Mouse (Mus musculus) lung, postnatal 0 days (tissue): ENCODE results near the gene Slc26a10. TPM values are rescaled to one million over a fixed set of nuclear protein-coding genes. Genes with fewer than 3 reads are reported as not detected.

Experiments
- ATAC-seq: fragments of 200-750 bp; cut with Nextera tagmentation; 2 replicates; pipeline ENCODE4 v1.8.0; 2017; ENCODE audit warnings: moderate library complexity
- DNase-seq: peaks from one replicate; pipeline ENCODE4 v3.0.0-alpha.2; 2016; ENCODE audit warnings: low spot score
- H3K27ac ChIP-seq: fragments of 300-500 bp; sonication (generic); 2 replicates; pipeline ENCODE4 v1.5.1; 2014; ENCODE audit warnings: antibody characterized with exemption, mild to moderate bottlenecking, low read length, mixed read lengths
- H3K27me3 ChIP-seq: fragments of 300-500 bp; sonication (generic); replicated peaks from 2 replicates; pipeline ENCODE4 v1.6.1; 2014; ENCODE audit warnings: low read length, mixed read lengths; ENCODE audit not compliant: insufficient read depth
- H3K36me3 ChIP-seq: fragments of 300-500 bp; sonication (generic); 2 replicates; pipeline ENCODE4 v1.6.1; 2014; ENCODE audit warnings: low read length, mixed read lengths; ENCODE audit not compliant: insufficient read depth
- H3K4me1 ChIP-seq: fragments of 300-500 bp; sonication (generic); 2 replicates; pipeline ENCODE4 v1.6.1; 2014; ENCODE audit warnings: antibody characterized with exemption, low read depth, low read length, mixed read lengths; ENCODE audit not compliant: insufficient read depth
- H3K4me2 ChIP-seq: fragments of 300-500 bp; sonication (generic); replicated peaks from 2 replicates; pipeline ENCODE4 v1.6.1; 2014; ENCODE audit warnings: low read depth, mild to moderate bottlenecking, low read length, moderate library complexity, mixed read lengths
- H3K4me3 ChIP-seq: fragments of 300-500 bp; sonication (generic); 2 replicates; pipeline ENCODE4 v1.5.1; 2014; ENCODE audit warnings: low read depth, low read length
- H3K9ac ChIP-seq: fragments of 300-500 bp; sonication (generic); replicated peaks from 2 replicates; pipeline ENCODE4 v1.6.1; 2014; ENCODE audit warnings: low read depth, mild to moderate bottlenecking
- H3K9me3 ChIP-seq: fragments of 300-500 bp; sonication (generic); 2 replicates; pipeline ENCODE4 v1.6.1; 2016; ENCODE audit warnings: low read length, mixed read lengths
- CTCF ChIP-seq: IDR thresholded peaks from 2 replicates; pipeline ENCODE4 v1.5.1; 2016; ENCODE audit warnings: antibody characterized with exemption, mild to moderate bottlenecking
- EP300 ChIP-seq: IDR thresholded peaks from 2 replicates; pipeline ENCODE4 v1.6.1; 2016; ENCODE audit warnings: antibody characterized with exemption, mild to moderate bottlenecking, control low read depth
- WGBS: fragments of 180-500 bp; shearing (Covaris S2); extraction: QIAGEN DNeasy Blood & Tissue Kit; methylation state at CpG from one replicate; pipeline ENCODE4 v1.1.7; 2014; 5-methylcytosine and 5-hydroxymethylcytosine counted together
- polyA plus RNA-seq: library from polyadenylated mRNA; unstranded; fragments of >200 nt; fragmentation: Nextera tagmentation; extraction: Ambion mirVana; gene quantifications from 2 replicates; pipeline ENCODE4 v1.2.1, GENCODE M21; 2015

Gene Slc26a10
- polyA plus RNA-seq, 1 experiment from 2014 or later: 1.0 TPM

DNA sequence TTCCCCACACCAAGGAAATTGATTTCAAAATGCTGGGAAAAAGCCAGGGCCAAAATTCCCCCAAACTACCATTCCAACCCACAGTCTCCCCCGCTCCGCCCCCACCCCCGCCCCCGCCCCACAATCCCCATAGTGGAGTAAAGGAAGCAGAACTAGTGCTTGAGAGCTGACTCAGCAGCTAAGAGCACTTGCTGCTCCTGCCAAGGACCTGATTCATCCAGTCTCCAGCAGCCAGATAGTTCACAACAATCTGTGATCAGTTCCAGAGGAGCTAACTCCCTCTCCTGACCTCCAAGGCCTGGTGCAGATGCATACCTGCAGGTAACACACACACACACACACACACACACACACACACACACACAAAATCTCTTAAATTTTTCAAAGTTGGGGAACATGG, 51.0 kb downstream of the Slc26a10 start:
- Histone ChIP-seq H3K27me3 (no peaks in the 10 kb centered on the region), H3K4me1 (peaks cover 4% of the 10 kb centered on the region; the same call in 1 of the 2 replicates), H3K4me2 (no peak overlapping the region), H3K4me3 (no peak overlapping the region), H3K27ac (no peak overlapping the region), H3K9me3 (no peaks in the 10 kb centered on the region), H3K36me3 (no peaks in the 10 kb centered on the region), H3K9ac (no peak overlapping the region)
- WGBS: 41% methylated on average over 4 of the region's 4 CpGs
- TF ChIP-seq CTCF (no peak), EP300 (no peak)
- DNase-seq: peak; percentile 74
- ATAC-seq: 0 out of 2 replicates have a peak, but pooled peaks have one; percentile 26

DNA sequence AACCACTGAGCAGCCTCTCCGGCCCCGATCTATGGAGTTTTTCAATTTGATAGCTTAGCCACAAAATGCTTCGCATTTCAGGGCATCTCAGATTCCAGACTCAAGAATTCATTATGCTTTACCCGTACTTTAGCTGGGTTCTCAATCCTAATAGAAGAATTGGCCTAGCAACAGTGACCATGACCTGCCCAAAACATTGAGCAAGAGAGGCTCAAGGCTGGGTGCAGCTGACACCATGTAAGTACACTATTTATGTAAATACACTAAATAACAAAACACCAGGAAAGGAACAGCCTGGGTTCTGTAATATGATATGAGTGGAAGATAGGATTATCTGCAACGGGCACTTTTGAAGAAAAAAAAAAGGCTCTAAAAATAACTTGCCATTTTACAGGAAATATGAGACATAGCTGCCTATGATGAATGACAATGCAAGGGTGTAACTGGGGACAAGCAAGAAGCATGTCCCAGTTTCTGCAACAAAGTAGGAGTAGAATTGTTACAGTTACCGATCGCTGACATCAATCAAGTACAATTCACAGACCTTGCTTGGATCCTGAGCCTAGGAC, 52.6 kb downstream of the Slc26a10 start:
- H3K4me1 ChIP-seq: peaks cover 4% of the 10 kb centered on the region; the same call in 1 of the 2 replicates
- H3K4me3 ChIP-seq: no peak overlapping the region
- no peaks in the 10 kb centered on the region for H3K27me3 ChIP-seq
- TF ChIP-seq CTCF: no peak
- H3K36me3 ChIP-seq: no peaks in the 10 kb centered on the region
- H3K27ac ChIP-seq: no peak overlapping the region
- H3K4me2 ChIP-seq: no peak overlapping the region
- ATAC-seq (peak; percentile 43; the same call in 1 of the 2 replicates), DNase-seq (peak; percentile 57)
- WGBS: 51% methylated on average over 7 of the region's 7 CpGs
- no peak overlapping the region for H3K9ac ChIP-seq
- no peaks in the 10 kb centered on the region for H3K9me3 ChIP-seq

DNA sequence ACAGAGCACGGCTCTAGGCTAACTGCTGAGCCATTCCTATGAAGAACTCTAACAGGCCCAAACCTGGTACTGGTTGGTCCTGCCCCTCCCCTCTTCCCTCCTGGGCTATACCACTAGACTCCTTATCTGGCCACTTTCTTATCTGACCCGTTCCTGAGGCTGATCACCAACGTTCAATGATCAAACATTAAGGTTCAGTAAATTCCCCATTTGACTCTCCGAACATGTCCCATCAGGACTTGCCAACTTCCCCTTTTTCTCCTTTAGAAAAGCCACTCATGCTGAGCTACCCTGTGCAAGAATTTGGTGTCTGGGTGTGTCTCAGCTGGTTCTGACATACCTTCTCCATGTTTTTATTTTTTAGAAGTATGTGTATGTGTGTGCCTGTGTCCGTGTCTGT, 53.9 kb downstream of the Slc26a10 start:
- Histone ChIP-seq H3K27me3 (no peaks in the 10 kb centered on the region), H3K9me3 (no peaks in the 10 kb centered on the region), H3K27ac (no peak overlapping the region), H3K9ac (no peak overlapping the region), H3K4me2 (no peak overlapping the region), H3K4me1 (peaks cover 4% of the 10 kb centered on the region; the same call in 1 of the 2 replicates), H3K36me3 (no peaks in the 10 kb centered on the region), H3K4me3 (no peak overlapping the region)
- ATAC-seq (no peak), DNase-seq (no peak)
- WGBS: 49% methylated on average over 5 of the region's 5 CpGs
- TF ChIP-seq CTCF: no peak
- no peak for TF ChIP-seq EP300

DNA sequence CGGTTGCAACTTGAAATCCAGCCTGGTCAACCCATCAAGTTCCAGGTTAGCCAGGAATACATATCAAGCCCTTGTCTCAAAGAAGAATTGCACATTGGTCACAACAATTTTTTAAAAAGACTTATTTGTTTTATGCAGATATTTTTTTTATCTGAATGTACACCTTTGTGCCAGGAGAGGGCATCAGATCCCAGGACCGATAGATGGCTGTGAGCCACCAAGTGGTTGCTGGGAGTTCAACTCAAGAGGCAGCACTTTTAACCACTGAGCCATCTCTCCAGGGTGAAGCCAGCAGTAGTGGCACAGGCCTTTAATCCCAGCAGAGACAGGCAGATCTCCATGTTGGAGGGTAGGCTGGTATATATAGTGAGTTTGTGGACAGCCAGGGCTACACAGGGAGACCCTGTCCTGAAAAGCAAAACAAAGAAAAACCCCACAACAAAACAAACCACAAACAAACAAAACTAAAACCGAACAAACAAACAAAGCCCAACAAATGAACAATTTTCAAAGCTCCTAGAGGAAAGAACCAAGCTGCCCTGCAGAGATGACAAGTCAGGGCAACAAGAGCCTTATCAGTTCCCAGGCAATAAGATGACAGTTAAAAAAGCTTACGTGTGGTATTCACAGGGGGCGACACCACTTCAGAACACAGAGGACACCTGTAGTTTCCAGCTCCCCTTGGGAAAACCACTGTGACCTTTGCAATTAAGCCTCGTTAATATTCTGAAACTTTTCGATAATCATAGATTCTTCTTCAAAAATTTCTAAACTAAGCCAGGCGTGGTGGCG, 55.0 kb downstream of the Slc26a10 start:
- Histone ChIP-seq H3K4me1 (peaks cover 8% of the 10 kb centered on the region; the same call in 1 of the 2 replicates), H3K4me3 (no peak overlapping the region), H3K4me2 (no peak overlapping the region), H3K9ac (no peak overlapping the region), H3K36me3 (no peaks in the 10 kb centered on the region), H3K9me3 (no peaks in the 10 kb centered on the region), H3K27ac (no peak overlapping the region), H3K27me3 (no peaks in the 10 kb centered on the region)
- TF ChIP-seq EP300 (no peak), CTCF (peak; percentile 70)
- 73% methylated on average over 9 of the region's 9 CpGs for WGBS
- DNase-seq (peak; percentile 77), ATAC-seq (no peak)

DNA sequence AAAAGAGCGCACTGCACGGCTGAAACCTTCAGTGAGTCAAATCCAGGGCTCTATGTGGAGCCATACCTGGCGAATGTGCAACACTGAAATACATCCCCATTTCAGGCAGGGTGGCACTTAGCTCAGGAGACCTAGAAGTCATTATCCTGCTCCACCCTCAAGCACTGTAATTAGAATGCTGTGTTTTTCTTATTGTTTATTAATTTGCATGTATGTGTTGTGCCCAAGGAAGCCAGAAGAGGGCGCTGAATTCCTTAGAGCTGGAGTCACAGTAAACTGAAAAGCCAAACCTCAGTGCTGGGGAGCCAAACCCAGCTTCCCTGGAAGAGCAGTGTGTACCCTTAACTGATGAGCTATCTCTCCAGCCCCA, 57.0 kb downstream of the Slc26a10 start:
- no peak overlapping the region for H3K9ac ChIP-seq
- peak; percentile 80 for DNase-seq
- WGBS: 10% methylated on average over 4 of the region's 4 CpGs

DNA sequence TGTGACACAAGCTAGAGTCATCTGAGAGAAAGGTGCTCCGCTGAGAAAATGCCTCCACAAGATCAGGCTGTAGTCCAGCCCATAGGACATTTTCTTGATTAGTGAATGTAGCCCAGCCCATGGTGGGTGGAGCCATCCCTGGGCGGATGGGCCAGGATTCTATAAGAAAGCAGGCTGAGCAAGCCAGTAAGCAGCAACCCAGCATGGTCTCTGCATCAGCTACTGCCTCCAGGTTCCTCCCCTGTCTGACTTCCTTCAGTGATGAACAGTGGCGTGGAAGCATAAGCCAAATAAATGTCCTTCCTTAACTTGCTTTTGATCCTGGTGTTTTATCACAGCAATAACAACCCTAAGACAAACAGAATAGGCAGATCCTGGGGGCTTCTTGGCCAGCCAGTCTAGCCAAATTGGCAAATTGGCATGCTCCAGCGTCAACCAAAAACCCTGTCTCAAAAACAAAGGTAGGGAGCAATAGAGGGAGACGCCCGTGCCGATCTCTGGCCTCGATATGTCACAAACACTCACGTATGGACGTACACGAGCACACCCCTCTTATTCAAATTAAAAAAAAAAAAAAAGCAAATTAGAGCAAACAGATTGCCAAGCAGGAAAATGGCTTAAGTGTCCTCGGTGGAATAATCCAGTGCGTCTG, 57.5 kb downstream of the Slc26a10 start:
- no peak overlapping the region for H3K9ac ChIP-seq
- TF ChIP-seq CTCF (no peak), EP300 (no peak)
- no peak for ATAC-seq
- H3K9me3 ChIP-seq: no peaks in the 10 kb centered on the region
- H3K27ac ChIP-seq: no peak overlapping the region
- no peaks in the 10 kb centered on the region for H3K27me3 ChIP-seq
- peaks cover 5% of the 10 kb centered on the region; the same call in 1 of the 2 replicates for H3K4me1 ChIP-seq
- peak; percentile 45 for DNase-seq
- peaks cover 16% of the 10 kb centered on the region for H3K36me3 ChIP-seq
- peak overlapping the region; percentile 57 for H3K4me2 ChIP-seq
- H3K4me3 ChIP-seq: 0 out of 2 replicates have a peak overlapping the region, but pooled peaks have one; percentile 16
- WGBS: 9% methylated on average over 13 of the region's 13 CpGs

More for the DNA sequence above, 57.0 kb downstream of the Slc26a10 start:
- H3K4me3 ChIP-seq: 0 out of 2 replicates have a peak overlapping the region, but pooled peaks have one; percentile 16
- TF ChIP-seq CTCF (peak; percentile 83), EP300 (no peak)
- ATAC-seq: no peak
- H3K4me2 ChIP-seq: peak overlapping the region; percentile 57
- H3K36me3 ChIP-seq: peaks cover 13% of the 10 kb centered on the region
- H3K27me3 ChIP-seq: no peaks in the 10 kb centered on the region
- H3K9me3 ChIP-seq: no peaks in the 10 kb centered on the region
- peaks cover 8% of the 10 kb centered on the region; the same call in 1 of the 2 replicates for H3K4me1 ChIP-seq
- no peak overlapping the region for H3K27ac ChIP-seq
